Mouse (Mus musculus) liver, embryonic 14.5 days (tissue): Measurements from ENCODE around the gene Dock1. TPM values are rescaled to one million over a fixed set of nuclear protein-coding genes. Genes with fewer than 3 reads are reported as not detected.

Experiments
- ATAC-seq: fragments of 200-750 bp; cut with Nextera tagmentation; 2 replicates; pipeline ENCODE4 v1.8.0; 2017; ENCODE audit warnings: moderate number of reproducible peaks, mild to moderate bottlenecking, moderate library complexity; ENCODE audit not compliant: insufficient read depth
- DNase-seq, 3 experiments: peaks; one replicate each; pipeline ENCODE4 v3.0.0-alpha.2; 2012 to 2013; ENCODE audit warnings: low read depth in 3 of 3, low spot score in 3 of 3
- H3K27ac ChIP-seq: fragments of 300-500 bp; sonication (generic); 2 replicates; pipeline ENCODE4 v1.5.1; 2014; ENCODE audit warnings: moderate library complexity, mild to moderate bottlenecking, control low read depth, inconsistent platforms
- H3K27me3 ChIP-seq: fragments of 300-500 bp; sonication (generic); 2 replicates; pipeline ENCODE4 v1.6.1; 2014; ENCODE audit warnings: mild to moderate bottlenecking, low read length, moderate library complexity; ENCODE audit not compliant: control insufficient read depth, insufficient read depth
- H3K36me3 ChIP-seq: fragments of 300-500 bp; sonication (generic); replicated peaks from 2 replicates; pipeline ENCODE4 v1.6.1; 2014; ENCODE audit warnings: low read depth; ENCODE audit not compliant: control insufficient read depth, insufficient read depth
- H3K4me1 ChIP-seq, 2 experiments: fragments of 200-500 bp in 1 of 2; fragments of 300-500 bp in 1 of 2; sonication (generic) in 1 of 2; replicated peaks; 2 replicates each; pipeline ENCODE4 v1.6.1; 2012 to 2014; ENCODE audit warnings: antibody characterized with exemption in 1 of 2, inconsistent platforms in 1 of 2, low read length in 1 of 2; ENCODE audit not compliant: control insufficient read depth in 2 of 2, insufficient read depth in 2 of 2
- H3K4me2 ChIP-seq: fragments of 300-500 bp; sonication (generic); 2 replicates; pipeline ENCODE4 v1.6.1; 2014; ENCODE audit warnings: low read depth, mild to moderate bottlenecking, control low read depth, moderate library complexity
- H3K4me3 ChIP-seq, 2 experiments: fragments of 200-500 bp in 1 of 2; fragments of 300-500 bp in 1 of 2; sonication (generic) in 1 of 2; 2 replicates each; pipeline ENCODE4 v1.5.1; 2012 to 2014; ENCODE audit warnings: low read depth in 2 of 2, low read length in 2 of 2, mild to moderate bottlenecking in 2 of 2, control low read depth in 1 of 2, inconsistent platforms in 1 of 2, moderate library complexity in 1 of 2; ENCODE audit not compliant: insufficient read depth in 1 of 2
- H3K9ac ChIP-seq: fragments of 300-500 bp; sonication (generic); replicated peaks from 2 replicates; pipeline ENCODE4 v1.6.1; 2014; ENCODE audit warnings: mild to moderate bottlenecking, control low read depth, moderate library complexity
- H3K9me3 ChIP-seq: fragments of 300-500 bp; sonication (generic); 2 replicates; pipeline ENCODE4 v1.6.1; 2016; ENCODE audit warnings: low read length, mixed read lengths; ENCODE audit not compliant: control insufficient read depth
- CTCF ChIP-seq: IDR thresholded peaks from 2 replicates; pipeline ENCODE4 v1.5.1; 2016; ENCODE audit warnings: antibody characterized with exemption, low read depth, control low read depth
- EP300 ChIP-seq: IDR thresholded peaks from 2 replicates; pipeline ENCODE4 v1.6.1; 2016; ENCODE audit warnings: antibody characterized with exemption, low read depth
- WGBS: fragments of 180-500 bp; shearing (Covaris S2); extraction: QIAGEN DNeasy Blood & Tissue Kit; methylation state at CpG from one replicate; pipeline ENCODE4 v1.1.7; 2014; ENCODE audit not compliant: insufficient replicate concordance; 5-methylcytosine and 5-hydroxymethylcytosine counted together
- polyA plus RNA-seq, 2 experiments: library from polyadenylated mRNA; depleted of rRNA in 1 of 2; stranded (reverse) in 1 of 2; unstranded in 1 of 2; fragments of >200 nt; fragmentation: Nextera tagmentation in 1 of 2; extraction: Ambion mirVana in 1 of 2; gene quantifications; 2 replicates each; pipeline versions ENCODE4 v1.2.1 to v1.2.3; 2012 to 2014

Gene Dock1
- polyA plus RNA-seq, 2 experiments = 1.9 to 2.5 TPM

- Histone ChIP-seq H3K4me2 (no peak overlapping the region), H3K27me3 (peaks cover 6% of the 10 kb centered on the region), H3K36me3 (no peaks in the 10 kb centered on the region), H3K9ac (no peak overlapping the region), H3K27ac (no peak overlapping the region), H3K4me1 (peaks cover 0 to 7% of the 10 kb centered on the region in 2 experiments; a peak in 2 of 4 replicates), H3K4me3 (no peak overlapping the region), H3K9me3 (no peaks in the 10 kb centered on the region)
- DNase-seq (no peak), ATAC-seq (no peak)
- WGBS = 56% methylated on average over 5 of the region's 5 CpGs
- no peak for TF ChIP-seq EP300
- TF ChIP-seq CTCF = no peak
These were observed 4.7 kb upstream of the Dock1 start for GRCm38 (mm10) chr7:134665642-134666282.

GRCm38 (mm10) chr7:134667271-134667702 lies 3.2 kb upstream of the Dock1 start:
- peaks cover 9% of the 10 kb centered on the region for H3K27me3 ChIP-seq
- no peak for TF ChIP-seq EP300
- no peak for TF ChIP-seq CTCF
- 58% methylated on average over 4 of the region's 4 CpGs for WGBS
- no peak overlapping the region for H3K9ac ChIP-seq
- H3K36me3 ChIP-seq = no peaks in the 10 kb centered on the region
- no peak overlapping the region for H3K27ac ChIP-seq
- no peak overlapping the region for H3K4me2 ChIP-seq
- H3K9me3 ChIP-seq = no peaks in the 10 kb centered on the region
- H3K4me3 ChIP-seq = no peak overlapping the region
- H3K4me1 ChIP-seq = peaks cover 0 to 7% of the 10 kb centered on the region in 2 experiments; a peak in 2 of 4 replicates
- ATAC-seq = no peak
- DNase-seq = no peak

GRCm38 (mm10) chr7:134669474-134670311 lies 761 bp upstream of the Dock1 start:
- Histone ChIP-seq H3K36me3 (no peaks in the 10 kb centered on the region), H3K4me3 (peak overlapping the region in 1 of 2 experiments; percentile 47; a peak in 2 of 4 replicates), H3K27me3 (peaks cover 9% of the 10 kb centered on the region), H3K4me2 (peak overlapping the region; percentile 51; the same call in 1 of the 2 replicates), H3K9me3 (no peaks in the 10 kb centered on the region), H3K27ac (no peak overlapping the region), H3K9ac (no peak overlapping the region), H3K4me1 (peaks cover 0 to 7% of the 10 kb centered on the region in 2 experiments; a peak in 2 of 4 replicates)
- 52% methylated on average over 14 of the region's 14 CpGs for WGBS
- DNase-seq (no peak), ATAC-seq (no peak)
- no peak for TF ChIP-seq EP300
- no peak for TF ChIP-seq CTCF

GRCm38 (mm10) chr7:134671003-134671461 lies 578 bp downstream of the Dock1 start:
- Histone ChIP-seq H3K27ac (no peak overlapping the region), H3K36me3 (no peaks in the 10 kb centered on the region)
- no peak for ATAC-seq

GRCm38 (mm10) chr7:134671467-134671901 lies 1.0 kb downstream of the Dock1 start:
- no peaks in the 10 kb centered on the region for H3K36me3 ChIP-seq
- H3K9ac ChIP-seq = no peak overlapping the region
- H3K4me1 ChIP-seq = peaks cover 0 to 7% of the 10 kb centered on the region in 2 experiments; a peak in 2 of 4 replicates
- no peak overlapping the region for H3K27ac ChIP-seq
- no peak for ATAC-seq
- 42% methylated on average over 7 of the region's 7 CpGs for WGBS
- H3K4me3 ChIP-seq = peak overlapping the region; percentile 59 to 63
- TF ChIP-seq EP300 = no peak
- no peak for TF ChIP-seq CTCF
- peak overlapping the region; percentile 51 for H3K4me2 ChIP-seq
- H3K27me3 ChIP-seq = peaks cover 9% of the 10 kb centered on the region
- no peaks in the 10 kb centered on the region for H3K9me3 ChIP-seq
- DNase-seq = no peak

More at GRCm38 (mm10) chr7:134671003-134671461, 578 bp downstream of the Dock1 start:
- peaks cover 9% of the 10 kb centered on the region for H3K27me3 ChIP-seq
- no peak for DNase-seq
- H3K9ac ChIP-seq = peak overlapping the region; percentile 34
- peak overlapping the region; percentile 51 for H3K4me2 ChIP-seq
- H3K4me1 ChIP-seq = peaks cover 0 to 7% of the 10 kb centered on the region in 2 experiments; a peak in 2 of 4 replicates
- peak overlapping the region; percentile 59 to 63 for H3K4me3 ChIP-seq
- TF ChIP-seq CTCF (no peak), EP300 (no peak)
- no peaks in the 10 kb centered on the region for H3K9me3 ChIP-seq
- 5% methylated on average over 28 of the region's 28 CpGs for WGBS
